Mouse (Mus musculus) 3134 (cell line): ENCODE measurements around the gene A630023A22Rik.

Experiments
- DNase-seq: peaks from one replicate; pipeline ENCODE4 v3.0.0-alpha.2; 2011; ENCODE audit warnings: low spot score; ENCODE audit not compliant: insufficient read length; ENCODE audit errors: extremely low read depth

A630023A22Rik gene

DNA sequence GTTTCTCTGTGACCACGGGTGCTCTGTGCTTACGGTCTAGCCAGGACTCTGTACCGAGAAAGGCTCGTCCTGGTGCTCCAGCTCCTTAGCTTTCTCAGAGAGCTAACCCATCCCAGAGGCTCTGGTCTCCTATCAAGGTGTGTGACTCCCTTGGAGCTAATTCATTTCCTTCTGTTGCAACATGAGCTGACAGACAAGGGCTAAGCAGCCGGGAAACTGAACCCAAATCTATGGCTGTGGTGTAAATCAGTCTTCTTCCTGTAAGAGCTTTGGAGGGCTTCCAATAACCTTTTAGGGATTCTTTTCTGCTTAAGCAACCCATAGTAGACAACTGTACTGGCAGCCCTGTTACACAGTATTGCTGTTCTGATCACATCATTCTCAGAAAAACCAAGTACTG, at the start of gene A630023A22Rik:
TSS of gene A630023A22Rik (minus strand) at position 154 of the 400 bp plus-strand sequence.
- DNase-seq: no peak

DNA sequence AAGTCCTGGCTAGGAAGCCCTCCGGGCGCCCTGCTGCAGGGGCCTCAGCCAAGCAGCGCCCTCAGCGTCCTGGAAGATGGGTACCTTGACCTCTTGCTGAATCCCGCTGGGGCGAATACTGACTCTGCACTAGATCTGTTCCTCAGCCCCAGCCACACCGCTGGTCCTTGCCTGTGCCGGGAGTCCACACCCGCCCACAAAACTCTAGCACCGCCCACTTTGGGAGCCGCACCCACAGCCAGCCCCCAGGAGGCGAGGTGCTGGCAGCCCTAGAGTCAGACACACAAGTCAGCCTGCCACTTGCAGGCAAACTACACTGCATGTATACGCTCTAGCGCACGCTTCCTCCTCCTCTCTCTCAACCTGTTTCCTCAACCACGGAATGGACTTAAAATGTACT, 49.8 kb upstream of the A630023A22Rik start, which contains the start of gene Npy4r:
TSS of gene Npy4r (minus strand) at position 148 of the 400 bp plus-strand sequence.
- peak; percentile 75 for DNase-seq

DNA sequence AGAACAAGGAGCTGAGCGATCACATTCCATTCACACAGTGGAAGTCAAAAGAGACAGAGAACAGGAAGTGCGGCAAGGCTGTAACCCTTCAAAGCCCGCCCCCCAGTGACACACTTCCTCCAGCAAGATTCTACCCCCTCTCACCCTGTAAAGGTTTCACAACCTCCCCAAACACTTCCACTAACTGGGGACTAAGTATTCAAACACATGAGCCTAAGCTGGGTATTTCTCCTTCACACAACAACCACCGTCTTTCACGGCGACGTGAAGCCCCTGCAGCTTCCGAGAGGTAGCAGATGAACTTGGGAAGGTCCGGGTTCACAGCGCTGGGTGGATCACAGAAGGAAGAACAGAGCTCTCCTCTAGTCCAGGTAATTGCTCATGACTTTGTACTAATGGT, 40.4 kb upstream of the A630023A22Rik start:
- no peak for DNase-seq

DNA sequence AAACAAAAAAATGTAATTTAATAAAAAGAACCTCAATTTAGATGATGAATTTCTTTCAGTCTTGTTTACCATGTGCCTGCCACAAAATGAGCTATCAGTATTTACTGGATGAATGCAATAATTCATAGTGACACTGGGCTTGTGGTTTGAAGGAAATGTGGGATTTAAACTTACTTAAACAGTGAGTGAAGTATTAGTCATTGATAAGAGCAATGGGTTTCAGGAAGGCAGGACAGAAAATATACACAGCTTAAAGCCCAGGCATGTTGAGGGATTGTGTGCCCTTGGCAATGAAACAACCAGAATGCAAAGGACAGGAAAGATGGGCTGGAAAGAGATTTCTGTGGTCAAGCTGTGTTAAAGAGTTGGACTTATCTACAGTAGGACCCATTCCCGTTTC, 39.8 kb upstream of the A630023A22Rik start:
- no peak for DNase-seq

DNA sequence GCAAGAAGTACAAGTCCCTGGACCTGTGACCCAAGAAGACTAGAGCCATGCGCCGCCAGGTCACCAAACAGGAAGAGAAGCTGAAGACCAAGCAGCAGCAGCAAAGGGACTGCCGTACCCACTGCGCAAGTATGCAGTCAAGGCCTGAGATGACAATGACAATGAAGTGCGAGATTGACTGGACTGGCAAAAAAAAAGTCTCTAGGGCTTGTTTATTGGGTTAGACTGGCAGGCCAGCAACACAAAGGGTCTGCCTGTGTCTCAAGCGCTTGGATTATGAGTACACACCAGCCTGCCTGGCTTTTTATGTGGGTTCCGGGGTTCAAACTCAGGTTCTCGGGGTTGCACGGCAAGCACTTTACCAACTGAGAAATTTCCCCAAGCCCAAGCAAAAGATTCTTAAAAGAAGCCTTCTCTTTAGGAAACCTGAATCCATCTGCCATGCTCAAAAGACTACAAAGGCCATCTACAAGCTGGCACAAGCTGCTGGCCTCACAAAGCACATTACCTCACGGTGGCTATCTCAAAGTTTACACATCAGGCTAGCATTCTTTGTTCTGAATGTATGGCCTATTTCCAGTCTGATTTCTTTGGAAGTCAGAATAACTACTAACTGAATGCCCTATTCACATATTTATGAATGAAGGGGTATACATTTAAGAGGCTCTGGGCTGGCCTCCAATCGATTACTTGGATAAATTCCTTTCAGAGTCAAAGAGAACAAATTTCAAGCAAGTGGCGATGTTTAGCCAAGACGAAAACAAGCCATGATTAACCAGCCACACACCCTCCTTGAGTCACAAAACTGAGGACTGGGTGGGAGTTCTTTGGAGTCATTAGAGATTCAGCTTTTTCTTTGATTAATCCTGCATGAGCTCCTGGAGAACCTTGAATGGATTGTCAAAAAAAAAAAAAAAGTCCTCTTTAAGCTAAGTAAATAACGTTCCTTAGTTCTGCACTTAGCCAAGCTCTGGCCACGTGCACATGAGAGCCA, 37.4 kb upstream of the A630023A22Rik start:
- DNase-seq: no peak

DNA sequence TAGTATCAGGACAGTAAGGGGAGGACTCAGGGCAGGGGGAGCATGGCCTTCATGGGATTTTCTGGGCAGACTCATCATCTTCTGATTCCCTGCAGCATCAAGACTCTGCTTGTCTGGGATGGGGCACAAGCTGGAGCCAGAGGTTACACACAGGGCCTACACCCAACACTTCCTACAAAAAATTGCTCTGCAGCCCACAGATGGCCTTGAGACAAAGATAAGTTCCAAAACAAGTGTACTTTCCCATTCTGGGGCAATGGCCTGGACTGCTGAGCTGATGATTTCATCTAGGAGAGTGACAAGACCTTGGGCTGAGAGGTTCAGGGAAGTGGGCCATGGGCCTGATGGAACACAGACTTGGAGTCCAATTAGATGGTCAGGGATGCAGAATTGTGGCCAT, 32.8 kb upstream of the A630023A22Rik start:
- DNase-seq: no peak

DNA sequence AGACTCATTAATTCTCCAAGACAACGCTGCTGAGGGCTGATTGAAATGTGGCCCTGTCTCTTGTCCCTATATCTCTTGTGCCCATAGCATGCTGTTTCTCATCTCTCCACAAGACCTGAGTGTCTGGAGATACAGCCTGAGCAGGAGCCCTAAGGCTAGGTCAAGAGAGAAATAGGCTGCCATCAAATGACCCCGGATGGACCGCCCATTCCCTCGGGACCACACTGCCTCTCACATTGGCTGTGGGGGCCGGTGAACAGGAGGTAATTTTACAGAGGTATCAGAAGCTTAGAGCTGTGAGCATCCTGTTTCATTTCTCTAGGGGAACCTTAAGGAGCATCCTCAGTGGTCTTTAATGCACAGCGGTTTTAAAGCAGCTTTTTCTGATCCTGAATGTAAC, 28.7 kb upstream of the A630023A22Rik start:
- DNase-seq: no peak

DNA sequence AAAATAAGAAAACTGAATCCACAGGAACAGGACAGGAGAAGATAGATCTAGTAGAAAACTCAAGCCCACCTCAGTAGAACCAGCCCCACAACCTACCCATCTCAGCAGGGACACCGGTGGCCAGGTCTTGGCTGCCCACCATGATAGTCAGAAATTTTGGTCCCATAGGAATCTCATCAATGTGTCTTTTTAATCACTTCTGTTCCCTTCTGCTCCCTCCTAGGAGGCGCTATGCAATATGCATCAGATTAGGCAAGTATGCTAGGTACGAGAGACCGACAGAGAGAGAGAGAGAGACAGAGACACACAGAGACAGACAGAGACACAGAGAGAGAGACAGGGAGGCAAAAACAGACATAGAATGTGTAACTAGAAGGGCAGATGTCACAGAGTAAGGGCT, 19.1 kb upstream of the A630023A22Rik start:
- DNase-seq: no peak

DNA sequence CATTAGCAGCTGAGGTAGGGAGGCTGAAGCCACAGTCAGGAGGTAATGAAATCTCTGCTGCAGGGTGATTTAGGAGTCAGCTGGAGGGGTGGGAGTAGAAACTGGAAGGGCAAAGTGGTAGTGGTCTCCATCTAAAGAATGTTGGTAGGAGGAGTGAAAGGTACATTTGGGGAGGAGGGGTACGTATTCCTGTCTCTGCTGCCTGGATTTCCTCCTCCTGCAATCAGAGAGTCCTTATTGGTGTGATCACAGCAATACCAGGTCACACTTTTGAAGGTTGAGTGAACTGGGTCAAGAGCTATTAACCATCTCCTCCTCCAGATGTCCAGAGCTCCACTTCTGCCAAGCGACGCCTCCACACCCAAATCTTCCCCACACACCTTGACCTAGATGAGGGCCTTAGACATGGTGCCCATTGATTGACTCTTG, 18.4 kb upstream of the A630023A22Rik start:
- DNase-seq: no peak

DNA sequence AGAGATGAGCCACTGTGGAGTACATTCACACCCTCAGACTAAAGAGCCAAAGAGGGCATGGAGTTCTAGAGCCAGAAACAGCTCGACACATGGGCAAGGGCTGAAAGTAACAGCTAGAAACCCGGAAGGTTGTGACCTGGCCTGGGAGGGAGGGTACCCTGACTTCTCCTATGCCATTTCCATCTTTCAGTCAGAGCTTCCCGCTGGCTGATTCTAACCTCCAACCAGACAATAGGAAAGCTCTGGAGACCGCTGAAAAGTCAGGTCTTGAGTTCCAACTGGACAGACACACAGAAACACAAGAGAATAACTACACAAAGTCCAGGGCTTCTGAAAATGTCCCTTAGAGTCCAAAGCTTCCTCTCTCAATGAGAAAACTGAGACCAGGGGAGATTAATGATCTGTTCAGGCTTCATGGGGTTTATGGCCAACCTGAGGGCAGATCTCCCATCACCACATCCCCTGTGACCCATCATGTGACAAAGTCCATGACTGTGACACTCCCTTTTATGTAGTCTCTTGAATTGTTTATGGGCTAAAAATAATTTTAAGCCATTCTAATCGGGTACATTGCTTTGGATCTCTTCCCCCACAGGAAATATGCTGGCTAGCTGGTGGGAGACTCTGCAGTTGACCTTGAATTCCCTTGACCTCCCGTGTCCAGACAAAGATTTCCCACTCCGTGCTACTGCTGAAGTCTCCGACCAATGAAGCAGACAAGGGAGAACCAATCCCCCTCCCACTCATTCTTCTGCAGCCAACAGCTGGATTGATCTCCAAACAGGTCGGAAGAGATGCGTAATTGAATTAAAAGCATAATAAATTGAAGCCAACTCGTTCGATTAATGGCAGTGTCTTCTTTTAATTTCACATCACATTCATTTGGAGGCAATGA, 17.7 kb upstream of the A630023A22Rik start:
- DNase-seq: no peak

DNA sequence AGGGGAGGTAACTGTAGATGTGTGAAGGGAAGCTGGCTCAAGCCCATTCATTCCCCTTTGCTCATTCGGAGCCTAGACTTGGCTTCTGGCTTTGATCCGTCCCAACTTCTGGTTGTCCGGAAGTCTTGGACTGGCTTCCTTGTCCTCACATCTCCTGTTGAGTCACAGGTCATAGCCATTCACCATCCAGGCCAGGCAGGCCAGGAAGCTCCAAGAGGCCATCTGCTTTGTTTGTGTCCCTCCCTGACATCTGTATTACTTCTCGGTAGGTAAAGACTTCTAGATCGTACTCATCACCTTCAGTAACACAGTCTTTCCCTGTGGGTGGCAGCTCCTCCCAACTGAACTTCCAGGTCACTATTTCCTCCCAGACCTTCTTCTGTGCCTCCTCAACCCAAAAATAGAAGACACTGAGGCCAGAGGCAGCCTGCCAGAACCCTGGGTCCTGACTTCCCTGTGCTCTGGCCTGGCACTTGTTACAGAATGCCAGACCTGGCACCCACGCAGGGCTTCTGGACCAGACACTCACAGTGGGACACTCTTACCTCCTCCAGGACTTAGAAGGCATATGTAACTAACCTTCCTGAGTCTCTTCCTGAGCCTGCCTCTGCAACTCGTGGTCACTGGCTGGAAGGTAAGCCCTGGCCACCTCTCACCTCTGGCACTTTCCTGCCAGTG, 16.6 kb upstream of the A630023A22Rik start:
- no peak for DNase-seq

DNA sequence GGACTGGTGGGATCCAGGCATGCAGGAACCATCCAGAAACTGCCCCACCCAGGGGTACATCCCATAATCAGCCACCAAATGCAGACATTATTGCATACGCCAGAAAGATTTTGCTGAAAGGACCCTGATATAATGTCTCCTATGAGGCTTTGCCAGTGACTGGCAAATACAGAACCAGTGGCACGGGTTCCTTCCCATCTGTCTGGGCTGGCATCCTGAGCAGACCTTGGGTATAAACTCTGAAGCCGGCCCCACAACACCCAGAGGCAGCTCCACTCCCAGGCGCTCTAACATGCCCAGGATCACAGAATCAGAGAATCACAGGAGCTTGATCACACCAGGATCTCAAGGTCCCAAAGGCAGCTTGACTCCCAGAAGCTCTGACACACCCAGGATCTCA, 11.8 kb upstream of the A630023A22Rik start:
- no peak for DNase-seq

DNA sequence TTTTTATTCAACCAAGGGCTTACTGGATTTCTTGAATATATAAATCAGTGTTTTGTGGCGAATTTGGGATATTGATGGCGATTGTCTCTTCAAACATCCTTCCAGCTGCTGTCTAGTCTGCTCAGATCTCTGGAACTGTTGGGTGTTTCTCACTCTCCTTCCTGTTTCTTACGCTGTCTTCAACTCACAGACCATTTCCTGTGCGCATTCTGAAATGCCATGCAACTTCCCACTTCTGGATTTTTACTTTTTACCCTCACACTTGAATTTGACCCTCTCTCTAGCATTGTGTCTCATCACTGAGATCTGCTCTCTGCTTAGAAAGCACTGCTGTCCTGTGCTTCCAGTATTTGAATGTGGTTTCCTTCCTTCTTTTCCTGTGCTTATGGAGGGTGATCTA, 5.0 kb upstream of the A630023A22Rik start:
- DNase-seq: no peak

DNA sequence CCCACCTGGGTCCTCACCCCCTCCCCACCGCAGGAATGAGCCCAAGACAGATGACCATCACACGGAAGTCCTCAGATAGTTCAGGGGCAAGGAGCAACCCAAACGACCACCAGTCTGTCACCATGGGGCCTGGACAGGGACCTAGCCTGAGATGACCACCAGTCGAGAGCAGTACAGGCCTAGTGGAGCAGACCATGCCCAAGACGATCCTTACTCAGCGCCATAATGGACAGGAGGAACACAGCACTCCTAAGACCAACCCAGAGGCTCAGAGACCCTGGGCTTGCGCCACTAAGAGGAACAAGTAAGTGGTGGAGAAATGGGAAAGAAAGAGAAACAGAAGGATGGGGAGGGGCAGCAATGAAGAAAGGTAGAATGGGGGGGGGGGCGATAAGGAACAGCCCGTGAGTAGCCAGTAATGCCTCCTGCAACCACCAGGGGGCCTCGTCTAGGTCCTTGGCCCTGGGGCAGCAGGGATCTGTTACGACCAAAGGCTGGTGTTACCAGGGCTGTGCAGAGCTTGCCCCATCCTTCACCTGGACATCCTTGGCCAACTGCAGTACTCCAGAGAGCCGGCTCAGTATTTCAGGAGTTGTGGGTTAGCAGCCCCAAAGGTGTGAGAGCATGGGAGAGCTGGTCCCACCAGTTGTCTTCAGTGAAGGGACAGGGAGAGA, 4.0 kb upstream of the A630023A22Rik start:
- no peak for DNase-seq

DNA sequence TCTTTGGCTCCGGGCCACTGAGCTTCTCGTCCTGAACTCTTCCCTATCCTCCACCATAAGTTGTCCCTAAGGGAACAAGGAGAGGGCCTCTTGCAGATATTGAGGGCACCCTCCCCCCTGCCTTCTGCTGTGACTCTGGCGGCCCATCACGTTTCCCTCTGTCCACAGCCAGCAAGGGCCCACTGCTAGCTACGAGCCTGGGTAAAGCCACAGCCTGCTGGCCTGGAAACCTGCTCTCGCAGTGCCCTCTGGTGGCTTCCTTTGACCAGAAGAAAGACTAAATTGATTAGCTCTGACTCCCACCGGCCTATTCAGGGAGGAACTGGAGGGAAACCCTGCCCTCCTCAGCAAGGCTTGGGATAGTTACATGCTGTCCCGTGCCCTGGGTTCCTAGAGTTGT, 2.3 kb upstream of the A630023A22Rik start:
- peak; percentile 59 for DNase-seq

DNA sequence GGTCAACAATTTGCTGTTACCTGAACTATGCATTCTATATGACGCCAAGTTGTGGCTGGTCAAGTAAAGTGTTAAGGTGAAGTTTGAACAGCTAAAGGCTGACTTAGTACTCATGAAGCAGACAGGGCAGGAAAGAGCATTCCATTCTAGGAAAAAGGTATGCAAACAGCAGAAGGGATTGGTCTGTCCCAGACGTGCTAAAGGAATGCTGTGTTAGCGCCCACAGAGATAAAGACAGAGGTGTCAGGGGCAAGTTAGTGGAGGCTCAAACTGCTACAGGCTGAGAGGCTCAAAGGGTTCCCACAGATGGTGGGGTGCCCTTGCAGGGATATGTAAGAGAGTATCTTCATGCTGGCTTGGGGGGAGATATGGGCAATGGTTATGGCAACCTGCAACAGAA, 1.3 kb upstream of the A630023A22Rik start:
- no peak for DNase-seq

DNA sequence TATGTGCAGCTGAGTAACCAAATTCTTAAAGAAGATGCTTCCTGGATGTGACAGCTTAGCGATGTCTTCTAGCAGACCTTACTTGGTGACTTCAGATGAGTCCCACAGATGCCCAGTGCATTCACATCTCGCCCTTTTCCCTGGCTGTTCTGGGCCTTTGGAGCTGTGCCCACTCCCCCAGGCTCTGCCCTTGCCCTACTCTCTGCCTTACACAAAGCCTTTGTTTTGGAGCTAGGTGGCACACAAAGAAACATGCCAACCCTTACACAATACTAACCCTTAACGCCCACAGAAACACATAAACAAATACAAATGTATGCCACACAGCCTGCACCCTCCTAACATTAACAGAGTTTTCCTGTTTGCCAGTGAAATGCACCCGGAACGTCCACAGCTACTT, 6.4 kb downstream of the A630023A22Rik start:
- DNase-seq: no peak

DNA sequence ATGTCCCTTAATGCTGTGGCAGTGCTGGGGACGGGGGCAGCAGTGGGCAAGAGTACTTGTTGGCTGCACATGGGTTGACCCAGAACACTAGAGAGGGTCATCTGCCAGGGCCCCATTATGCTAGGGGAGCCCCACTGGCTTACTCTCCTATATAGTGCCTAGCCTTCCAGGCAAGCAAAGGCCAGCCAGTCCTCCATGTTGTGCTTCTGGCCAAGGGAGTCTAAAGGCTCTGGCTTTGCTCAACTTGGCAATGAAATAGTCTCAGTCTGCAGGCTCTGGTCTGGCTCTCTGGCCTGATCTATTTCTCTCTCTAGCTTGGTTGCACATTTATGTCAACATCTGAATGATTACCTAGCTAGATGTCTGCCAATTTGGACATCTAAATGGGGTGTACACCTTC, 9.7 kb downstream of the A630023A22Rik start:
- DNase-seq: no peak

DNA sequence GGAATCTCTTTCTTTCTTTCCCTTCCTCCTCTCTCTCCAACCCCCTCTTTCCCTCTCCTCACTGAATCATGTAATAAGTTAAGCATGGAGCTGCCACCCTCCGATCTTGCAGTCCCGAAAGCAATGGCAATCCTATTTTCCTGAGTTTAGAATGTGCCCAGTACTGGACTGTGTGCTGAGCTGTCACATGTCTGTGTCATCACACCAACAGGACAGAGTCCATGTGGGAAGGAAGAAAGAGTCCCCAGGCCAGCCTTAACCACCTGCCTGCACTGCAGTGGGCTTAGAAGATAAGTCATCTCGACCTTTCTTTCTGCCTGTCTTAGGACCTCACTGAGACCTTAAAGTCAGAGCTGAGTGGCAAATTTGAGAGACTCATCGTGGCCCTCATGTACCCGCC, 11.1 kb downstream of the A630023A22Rik start:
- DNase-seq: no peak

DNA sequence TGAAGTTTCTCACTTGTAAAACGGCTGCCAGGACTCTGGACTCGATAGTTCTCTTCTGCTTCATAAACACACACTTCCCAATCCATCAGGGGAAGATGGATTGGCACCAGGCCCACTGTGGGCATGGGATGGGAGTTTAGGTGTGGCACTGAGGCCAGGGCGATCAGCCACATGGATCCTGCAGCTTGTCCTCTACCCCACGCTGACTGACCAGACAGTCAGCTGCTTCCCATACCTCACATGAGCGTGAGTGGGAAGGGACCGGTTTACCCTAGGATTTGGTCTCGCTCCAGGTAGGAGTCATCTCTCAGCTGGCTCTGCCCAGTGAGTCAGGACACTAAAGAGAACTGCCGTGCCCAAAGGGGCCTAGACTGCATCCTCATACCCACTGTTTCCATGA, 12.8 kb downstream of the A630023A22Rik start:
- DNase-seq: peak; percentile 66
